Mouse (Mus musculus): ENCODE data around the gene Map4k1. TPM values are rescaled to one million over a fixed set of nuclear protein-coding genes. Genes with fewer than 3 reads are reported as not detected.
A peak's percentile ranks its signal among the peaks of the same experiment; 100 is the strongest.

The Map4k1 gene
- polyA plus RNA-seq, 1 experiment from 2014 or later, result 18.9 TPM

DNA sequence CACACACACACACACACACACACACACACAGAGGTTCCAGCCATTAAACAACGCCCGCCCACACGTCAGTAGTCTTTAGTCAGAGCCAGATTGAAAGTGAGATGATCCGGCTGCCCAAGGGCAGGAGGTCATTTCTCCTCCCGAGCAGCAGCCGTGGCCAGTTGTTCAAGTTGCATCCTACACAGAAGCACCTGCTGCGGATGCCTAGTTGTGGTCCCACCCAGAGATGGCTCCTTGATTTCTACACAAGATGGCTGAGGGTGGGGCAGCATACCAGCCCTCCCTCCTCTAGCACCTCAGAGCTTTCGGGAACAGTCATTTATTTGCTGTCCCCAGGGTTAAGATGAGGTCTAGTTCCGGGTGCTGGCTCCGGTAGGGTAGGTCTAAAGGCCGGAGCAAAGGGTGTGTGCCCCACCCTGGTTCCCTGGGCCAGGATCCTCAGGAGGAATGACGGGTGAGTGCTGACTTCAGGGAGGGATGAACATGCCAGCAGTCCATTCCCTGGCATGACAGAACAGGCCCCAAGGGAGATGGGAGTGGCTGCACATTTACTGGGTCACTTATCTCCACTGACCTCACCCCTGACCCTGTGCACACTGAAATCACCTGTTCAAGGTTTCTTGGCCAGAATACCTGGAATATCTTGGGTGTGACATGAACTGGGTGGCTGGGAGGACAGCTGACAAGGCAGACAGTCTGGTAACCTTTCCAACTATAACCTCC lies 12.0 kb upstream of the Map4k1 start:
- H3K36me3 ChIP-seq, result peaks cover 56% of the 10 kb centered on the region
- WGBS, result 79% methylated on average over 12 of the region's 12 CpGs
- no peak for DNase-seq (ENCODE audit: low spot score)

DNA sequence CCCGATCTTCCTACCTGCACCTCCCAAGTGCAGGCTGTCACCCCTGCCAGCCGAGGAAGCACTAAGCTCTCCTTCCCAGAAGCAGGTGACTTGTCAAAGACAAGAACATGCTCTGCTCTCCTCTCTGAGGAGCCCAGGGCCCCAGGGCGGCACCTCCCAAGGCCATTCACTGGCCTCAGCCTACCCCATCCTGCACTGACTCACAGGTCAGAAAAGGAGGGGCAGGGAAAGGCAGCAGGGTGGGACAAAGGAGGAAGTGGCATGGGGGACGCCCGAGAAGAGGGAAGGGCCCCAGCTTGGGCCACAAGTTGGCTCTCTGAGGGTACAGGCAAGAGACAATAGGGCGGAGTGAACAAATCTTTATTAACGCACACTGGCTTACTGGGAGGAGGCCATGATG lies 10.8 kb upstream of the Map4k1 start:
- WGBS, result 93% methylated on average over 7 of the region's 7 CpGs
- Histone ChIP-seq H3K9me3 (replicated peaks) (no peaks in the 10 kb centered on the region), H3K4me1 (peaks cover 7% of the 10 kb centered on the region; the same call in 1 of the 2 replicates)

More for the DNA sequence above, 12.0 kb upstream of the Map4k1 start:
- H3K27me3 ChIP-seq (ENCODE audit: low read depth, poor library complexity, severe bottlenecking), result no peaks in the 10 kb centered on the region
- H3K4me3 ChIP-seq, result no peak overlapping the region
- peak overlapping the region; percentile 21; the same call in 1 of the 2 replicates for H3K27ac ChIP-seq
- H3K4me1 ChIP-seq, result peaks cover 7% of the 10 kb centered on the region; the same call in 1 of the 2 replicates
- H3K9me3 ChIP-seq (replicated peaks), result no peaks in the 10 kb centered on the region

DNA sequence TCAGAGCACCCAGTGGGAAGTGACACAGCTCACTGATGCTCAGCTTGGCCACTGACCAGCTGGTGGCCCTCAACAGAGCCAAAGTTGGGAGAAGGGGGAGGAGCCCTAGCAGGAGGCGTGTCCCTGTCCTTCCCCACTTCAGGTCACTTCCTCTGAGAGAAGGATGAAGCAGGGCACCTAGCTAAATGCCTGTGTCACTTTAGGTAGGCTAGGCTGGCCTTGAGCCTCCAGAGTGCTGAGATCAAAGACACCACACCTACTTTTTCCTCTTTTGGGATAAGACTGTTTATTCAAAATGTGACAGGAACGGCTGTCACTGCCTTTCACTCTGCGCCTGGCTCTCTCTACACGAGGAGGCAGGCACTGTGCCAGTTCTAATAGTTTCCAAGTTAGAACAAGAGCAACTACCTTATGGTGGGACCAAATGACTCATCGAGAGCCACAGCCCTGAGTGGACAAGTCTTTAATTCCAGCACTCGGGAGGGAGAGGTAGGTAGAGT lies 10.0 kb upstream of the Map4k1 start:
- H3K27ac ChIP-seq, result no peak overlapping the region
- no peaks in the 10 kb centered on the region for H3K27me3 ChIP-seq (ENCODE audit: low read depth, poor library complexity, severe bottlenecking)
- H3K9me3 ChIP-seq (replicated peaks), result no peaks in the 10 kb centered on the region
- DNase-seq (ENCODE audit: low spot score), result no peak
- 90% methylated on average over 6 of the region's 6 CpGs for WGBS
- peaks cover 72% of the 10 kb centered on the region for H3K36me3 ChIP-seq
- peaks cover 7% of the 10 kb centered on the region; the same call in 1 of the 2 replicates for H3K4me1 ChIP-seq
- no peak overlapping the region for H3K4me3 ChIP-seq

More for the DNA sequence above, 10.8 kb upstream of the Map4k1 start:
- DNase-seq (ENCODE audit: low spot score), result no peak
- peaks cover 64% of the 10 kb centered on the region for H3K36me3 ChIP-seq
- H3K27ac ChIP-seq, result no peak overlapping the region
- H3K27me3 ChIP-seq (ENCODE audit: low read depth, poor library complexity, severe bottlenecking), result no peaks in the 10 kb centered on the region
- H3K4me3 ChIP-seq, result no peak overlapping the region

DNA sequence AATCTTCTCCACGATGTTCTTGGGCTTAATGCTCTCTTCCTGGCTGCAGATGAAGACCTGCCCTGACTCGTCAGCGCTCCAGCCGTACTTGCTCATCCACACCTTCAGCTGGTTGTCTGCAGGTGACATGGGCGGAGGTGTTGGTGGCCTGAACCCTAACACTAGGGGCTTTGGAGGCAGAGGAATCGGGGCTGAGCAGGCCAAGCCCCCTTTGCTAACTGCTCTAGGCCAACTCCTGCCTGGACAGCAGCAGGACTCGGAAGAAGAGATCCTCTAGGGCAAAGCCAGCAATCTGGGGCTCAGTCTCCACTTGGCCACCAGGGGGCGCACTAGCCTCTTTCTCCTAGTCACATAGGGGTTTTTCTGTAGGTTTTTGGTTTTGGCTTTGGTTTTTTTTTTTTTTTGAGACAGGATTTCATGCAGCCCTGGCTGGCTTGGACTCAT lies 9.3 kb upstream of the Map4k1 start:
- Histone ChIP-seq H3K4me3 (no peak overlapping the region), H3K27ac (no peak overlapping the region), H3K27me3 (ENCODE audit: low read depth, poor library complexity, severe bottlenecking) (no peaks in the 10 kb centered on the region), H3K4me1 (peaks cover 4% of the 10 kb centered on the region; the same call in 1 of the 2 replicates), H3K9me3 (replicated peaks) (no peaks in the 10 kb centered on the region), H3K36me3 (peaks cover 79% of the 10 kb centered on the region)
- WGBS, result 69% methylated on average over 8 of the region's 8 CpGs
- peak; percentile 95 for DNase-seq (ENCODE audit: low spot score)

DNA sequence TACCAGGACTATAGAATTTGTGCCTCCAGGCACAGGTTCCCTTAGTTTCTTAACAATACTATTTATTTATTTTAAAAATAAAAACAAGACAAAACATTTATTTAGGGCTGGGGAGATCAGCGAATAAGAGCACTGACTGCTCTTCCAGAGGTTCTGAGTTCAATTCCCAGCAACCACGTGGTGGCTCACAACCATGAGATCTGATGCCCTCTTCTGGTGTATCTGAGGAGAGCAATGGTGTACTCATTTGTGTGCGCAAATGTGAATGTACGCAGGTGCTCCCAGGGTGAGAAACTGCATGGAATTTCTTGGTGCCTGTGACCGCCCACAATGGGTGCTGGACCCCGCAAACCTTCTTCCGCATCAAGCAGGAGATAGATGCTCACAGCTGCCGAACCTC lies 8.8 kb upstream of the Map4k1 start:
- no peak overlapping the region for H3K4me3 ChIP-seq
- H3K27me3 ChIP-seq (ENCODE audit: low read depth, poor library complexity, severe bottlenecking), result no peaks in the 10 kb centered on the region
- H3K9me3 ChIP-seq (replicated peaks), result no peaks in the 10 kb centered on the region
- no peak for DNase-seq (ENCODE audit: low spot score)
- peaks cover 84% of the 10 kb centered on the region for H3K36me3 ChIP-seq
- no peak overlapping the region for H3K27ac ChIP-seq
- 85% methylated on average over 8 of the region's 8 CpGs for WGBS
- H3K4me1 ChIP-seq, result peaks cover 4% of the 10 kb centered on the region; the same call in 1 of the 2 replicates

DNA sequence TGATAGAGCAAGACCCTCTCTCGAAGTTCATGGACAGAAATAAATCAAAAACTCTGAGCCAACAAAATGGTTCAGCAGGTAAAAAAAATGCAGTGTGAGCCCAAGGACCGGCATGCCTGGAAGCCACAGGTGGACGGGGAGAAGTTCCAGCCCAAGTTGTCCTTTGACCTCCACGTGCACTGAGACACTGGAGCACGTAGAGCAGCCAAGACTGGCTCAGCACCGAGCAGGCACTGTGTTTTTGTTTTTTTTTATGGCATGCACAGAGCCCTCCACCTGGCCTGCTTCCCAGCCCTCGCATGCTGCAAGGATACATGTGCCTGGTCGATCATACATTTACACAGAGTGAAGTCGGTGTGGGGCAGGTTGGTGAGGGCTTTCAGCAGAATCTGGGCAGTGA lies 4.3 kb upstream of the Map4k1 start:
- peaks cover 70% of the 10 kb centered on the region for H3K36me3 ChIP-seq

DNA sequence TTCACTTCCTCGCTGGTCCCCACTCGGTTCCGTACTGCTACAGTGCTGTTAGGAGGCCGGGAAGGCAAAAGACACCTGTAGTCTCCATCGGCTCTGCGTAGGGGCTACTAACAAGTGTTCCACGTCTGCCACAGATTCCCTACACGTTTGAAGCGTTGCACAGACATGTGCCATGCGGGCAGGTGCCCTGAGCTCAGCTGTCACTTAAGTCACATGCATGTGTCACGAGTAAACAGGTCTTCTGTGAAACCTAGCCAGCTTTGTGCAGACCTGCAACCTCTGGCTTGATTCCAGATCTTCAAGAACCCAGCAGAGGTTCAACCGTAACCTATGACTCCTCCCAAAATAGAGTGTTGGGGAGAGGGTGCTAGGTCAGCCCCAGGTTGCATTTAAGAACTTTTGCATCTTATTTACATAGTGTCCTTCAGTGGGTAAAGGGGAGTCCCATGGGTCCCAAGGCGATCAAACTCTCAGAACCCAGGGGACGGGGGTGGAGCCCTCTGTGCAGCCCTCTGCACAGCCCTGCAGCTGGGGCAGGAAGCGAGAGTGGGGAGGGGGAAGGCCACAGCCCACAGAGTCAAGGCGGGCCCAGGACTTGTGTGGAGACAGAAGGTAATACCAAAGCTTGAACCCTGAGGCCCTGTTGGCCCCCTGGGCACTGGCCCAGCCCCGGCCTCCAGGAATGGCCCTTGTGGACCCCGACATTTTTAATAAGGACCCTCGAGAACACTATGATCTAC lies 594 bp downstream of the Map4k1 start:
- WGBS, result 16% methylated on average over 19 of the region's 19 CpGs
- Histone ChIP-seq H3K36me3 (peaks cover 27% of the 10 kb centered on the region), H3K9me3 (replicated peaks) (no peaks in the 10 kb centered on the region), H3K4me3 (peak overlapping the region; percentile 83), H3K27ac (peak overlapping the region; percentile 88), H3K4me1 (peaks cover 27% of the 10 kb centered on the region), H3K27me3 (ENCODE audit: low read depth, poor library complexity, severe bottlenecking) (no peaks in the 10 kb centered on the region)
- no peak for DNase-seq (ENCODE audit: low spot score)

More for the DNA sequence above, 4.3 kb upstream of the Map4k1 start:
- WGBS, result 93% methylated on average over 9 of the region's 9 CpGs
- Histone ChIP-seq H3K27ac (no peak overlapping the region), H3K4me1 (peaks cover 15% of the 10 kb centered on the region), H3K27me3 (ENCODE audit: low read depth, poor library complexity, severe bottlenecking) (no peaks in the 10 kb centered on the region), H3K9me3 (replicated peaks) (no peaks in the 10 kb centered on the region), H3K4me3 (no peak overlapping the region)
- DNase-seq (ENCODE audit: low spot score), result no peak

DNA sequence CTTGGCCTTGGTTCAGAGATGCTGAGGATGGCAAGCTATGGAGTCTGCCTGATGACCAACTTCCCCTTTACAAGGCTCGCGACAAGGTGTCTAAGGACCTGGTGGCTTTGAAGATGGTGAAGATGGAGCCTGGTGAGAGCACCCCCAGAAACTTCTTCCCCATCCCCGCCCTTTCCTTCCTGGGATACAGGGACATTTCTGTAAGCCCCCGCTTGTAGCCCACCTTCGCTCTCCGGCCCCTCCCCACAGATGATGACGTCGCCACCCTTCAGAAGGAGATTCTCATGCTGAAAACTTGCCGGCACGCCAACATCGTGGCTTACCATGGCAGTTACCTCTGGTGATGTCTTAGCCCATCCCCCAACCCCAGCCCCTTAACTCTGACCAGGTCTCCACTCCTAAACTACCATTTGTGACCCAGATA lies 1.3 kb downstream of the Map4k1 start:
- H3K27me3 ChIP-seq (ENCODE audit: low read depth, poor library complexity, severe bottlenecking), result no peaks in the 10 kb centered on the region
- peak overlapping the region; percentile 83 for H3K4me3 ChIP-seq
- 70% methylated on average over 11 of the region's 11 CpGs for WGBS
- H3K9me3 ChIP-seq (replicated peaks), result no peaks in the 10 kb centered on the region
- DNase-seq (ENCODE audit: low spot score), result no peak
- H3K4me1 ChIP-seq, result peaks cover 27% of the 10 kb centered on the region
- H3K27ac ChIP-seq, result peak overlapping the region; percentile 88
- H3K36me3 ChIP-seq, result peaks cover 20% of the 10 kb centered on the region

DNA sequence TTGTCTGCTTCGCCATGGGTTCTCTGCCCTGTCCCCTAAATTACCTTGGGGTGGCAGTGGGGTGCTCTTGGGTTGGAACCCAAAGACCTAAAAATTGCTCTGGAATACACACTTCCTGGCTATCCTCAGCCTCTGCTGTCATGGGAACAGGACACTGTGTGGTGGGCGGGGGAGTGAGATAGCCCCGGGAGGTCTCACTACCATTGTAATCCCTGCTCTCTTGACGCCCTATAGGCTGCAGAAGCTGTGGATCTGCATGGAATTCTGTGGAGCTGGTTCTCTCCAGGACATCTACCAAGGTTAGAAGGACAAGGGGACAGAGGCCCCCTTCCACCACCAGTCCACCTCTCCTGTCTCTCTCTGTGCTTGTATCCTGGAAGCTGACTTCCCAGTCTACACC lies 2.0 kb downstream of the Map4k1 start:
- WGBS, result 77% methylated on average over 4 of the region's 4 CpGs
- Histone ChIP-seq H3K4me3 (peak overlapping the region; percentile 4; the same call in 1 of the 2 replicates), H3K27me3 (ENCODE audit: low read depth, poor library complexity, severe bottlenecking) (no peaks in the 10 kb centered on the region), H3K9me3 (replicated peaks) (no peaks in the 10 kb centered on the region), H3K4me1 (peaks cover 27% of the 10 kb centered on the region), H3K27ac (no peak overlapping the region), H3K36me3 (peaks cover 13% of the 10 kb centered on the region)
- DNase-seq (ENCODE audit: low spot score), result no peak

DNA sequence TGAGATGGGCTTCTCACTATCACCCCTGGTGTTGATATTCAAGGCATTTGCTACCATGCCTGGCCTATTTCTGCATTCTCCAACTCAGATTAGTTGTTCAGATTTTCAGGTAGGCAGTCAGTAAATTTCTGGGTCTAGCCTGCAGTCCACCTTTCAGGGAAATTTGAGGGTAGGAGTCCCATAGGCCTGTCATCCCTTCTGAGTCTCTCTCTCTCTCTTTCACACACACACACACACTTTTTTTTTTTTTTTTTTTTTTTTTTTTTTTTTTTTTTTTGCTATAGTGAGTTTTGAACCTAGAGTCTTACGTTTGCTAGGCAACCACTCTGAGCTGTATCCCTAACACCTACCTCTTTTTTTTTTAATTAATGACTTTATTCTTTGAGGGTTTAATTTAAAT lies 2.6 kb downstream of the Map4k1 start:
- no peaks in the 10 kb centered on the region for H3K9me3 ChIP-seq (replicated peaks)
- peaks cover 9% of the 10 kb centered on the region for H3K36me3 ChIP-seq
- no peaks in the 10 kb centered on the region for H3K27me3 ChIP-seq (ENCODE audit: low read depth, poor library complexity, severe bottlenecking)
- no peak overlapping the region for H3K27ac ChIP-seq
- 89% methylated on average over 1 of the region's 1 CpGs for WGBS
- H3K4me1 ChIP-seq, result peaks cover 27% of the 10 kb centered on the region
- DNase-seq (ENCODE audit: low spot score), result no peak
- H3K4me3 ChIP-seq, result no peak overlapping the region

DNA sequence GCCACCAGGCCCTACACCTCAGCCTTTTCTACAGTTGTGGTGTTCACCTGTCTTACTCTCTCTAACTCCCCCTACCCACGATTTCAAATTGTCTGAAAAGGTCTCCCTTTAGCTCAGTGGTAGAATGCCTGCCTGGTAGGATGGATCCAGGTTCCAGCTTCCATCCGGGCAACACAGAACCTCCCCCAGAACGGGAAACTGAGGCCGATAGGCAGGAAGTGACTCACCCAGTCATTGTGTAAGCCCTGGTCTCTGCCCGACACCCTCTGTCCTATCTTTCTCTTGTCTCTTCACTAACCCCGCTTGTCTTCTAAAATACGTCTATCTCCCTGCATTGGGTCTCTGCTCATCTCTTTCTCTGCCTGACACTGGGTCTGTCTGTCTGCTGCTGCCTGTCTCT lies 3.4 kb downstream of the Map4k1 start:
- no peak overlapping the region for H3K27ac ChIP-seq
- no peak for DNase-seq (ENCODE audit: low spot score)
- no peak overlapping the region for H3K4me3 ChIP-seq
- peaks cover 6% of the 10 kb centered on the region; the same call in 1 of the 2 replicates for H3K36me3 ChIP-seq
- no peaks in the 10 kb centered on the region for H3K9me3 ChIP-seq (replicated peaks)
- H3K4me1 ChIP-seq, result peaks cover 27% of the 10 kb centered on the region
- H3K27me3 ChIP-seq (ENCODE audit: low read depth, poor library complexity, severe bottlenecking), result no peaks in the 10 kb centered on the region
- 90% methylated on average over 7 of the region's 7 CpGs for WGBS

DNA sequence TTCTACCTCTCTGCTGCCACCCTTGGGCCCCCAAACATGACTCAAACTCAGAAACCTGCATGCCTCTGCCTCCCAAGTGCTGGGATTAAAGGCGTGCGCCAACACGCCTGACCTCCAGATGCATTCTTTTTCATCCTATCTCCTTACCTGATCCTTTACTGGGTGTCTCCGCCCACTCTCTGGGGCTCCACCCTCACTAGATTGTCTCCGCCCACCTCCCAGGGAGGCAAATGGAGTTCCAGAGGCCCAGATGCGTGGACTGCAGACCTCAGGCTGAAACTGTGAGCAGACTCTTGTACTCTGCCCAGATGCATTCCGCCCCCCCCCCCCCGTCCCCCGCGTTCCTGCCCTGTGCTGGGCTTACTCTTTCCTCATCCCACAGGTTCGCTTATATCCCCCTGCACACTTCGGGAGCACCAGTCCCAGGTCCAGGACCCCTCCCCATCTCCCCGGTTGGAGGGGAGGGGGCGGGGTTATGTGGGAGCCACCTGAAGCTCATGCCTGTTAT lies 9.0 kb downstream of the Map4k1 start:
- Histone ChIP-seq H3K9me3 (replicated peaks) (no peaks in the 10 kb centered on the region), H3K4me3 (no peak overlapping the region), H3K27ac (no peak overlapping the region), H3K27me3 (ENCODE audit: low read depth, poor library complexity, severe bottlenecking) (no peaks in the 10 kb centered on the region), H3K36me3 (peaks cover 3% of the 10 kb centered on the region; the same call in 1 of the 2 replicates), H3K4me1 (no peaks in the 10 kb centered on the region)
- DNase-seq (ENCODE audit: low spot score), result no peak
- WGBS, result 56% methylated on average over 14 of the region's 14 CpGs

DNA sequence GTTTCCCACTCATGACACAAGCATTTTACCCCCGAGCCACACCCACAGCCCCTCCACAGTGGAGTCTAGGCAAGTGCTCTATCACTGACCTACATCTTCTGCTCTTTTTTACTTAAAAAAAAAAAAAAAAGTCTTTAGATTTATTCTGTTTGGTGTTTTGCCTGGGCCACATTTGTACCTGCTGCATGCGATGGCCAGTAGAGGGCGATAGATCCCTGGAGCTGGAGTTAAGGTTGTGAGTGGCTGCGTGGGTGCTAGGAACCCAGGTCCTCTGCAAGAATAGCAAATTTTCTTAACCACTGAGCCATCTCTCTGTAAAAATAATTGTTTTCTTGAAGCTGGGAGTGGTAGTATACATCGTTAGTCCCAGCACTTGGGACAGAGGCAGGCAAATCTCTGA lies 9.8 kb downstream of the Map4k1 start:
- Histone ChIP-seq H3K4me3 (no peak overlapping the region), H3K4me1 (no peaks in the 10 kb centered on the region), H3K27me3 (ENCODE audit: low read depth, poor library complexity, severe bottlenecking) (no peaks in the 10 kb centered on the region), H3K9me3 (replicated peaks) (no peaks in the 10 kb centered on the region), H3K36me3 (peaks cover 7% of the 10 kb centered on the region), H3K27ac (no peak overlapping the region)
- 63% methylated on average over 5 of the region's 5 CpGs for WGBS
- DNase-seq (ENCODE audit: low spot score), result no peak

Data from limb, embryonic 10.5 days (tissue).